Mouse (Mus musculus): ENCODE data around the gene Tpst1. TPM values are rescaled to one million over a fixed set of nuclear protein-coding genes. Genes with fewer than 3 reads are reported as not detected.

The Tpst1 gene
- total and polyA plus RNA-seq, 3 experiments: 31.7 to 32.3 TPM; not detected in 1

- Histone ChIP-seq H3K4me3 (ENCODE audit: control insufficient read depth in 1 of 2, insufficient read depth in 1 of 2, low read depth in 2 of 2, low read length in 2 of 2) (no peak overlapping the region), H3K9me3 (replicated peaks; ENCODE audit: insufficient read depth, low read length) (no peaks in the 10 kb centered on the region), H3K36me3 (ENCODE audit: control insufficient read depth in 1 of 2, insufficient read depth in 2 of 2, low read length in 2 of 2) (peaks cover 0 to 5% of the 10 kb centered on the region in 2 experiments), H3K4me1 (ENCODE audit: control insufficient read depth in 1 of 2, insufficient read depth in 2 of 2, low read length in 2 of 2) (peaks cover 0 to 11% of the 10 kb centered on the region in 2 experiments), H3K27me3 (ENCODE audit: control insufficient read depth in 1 of 2, insufficient read depth in 2 of 2, low read length in 2 of 2) (no peaks in the 10 kb centered on the region), H3K79me2 (ENCODE audit: control insufficient read depth, insufficient read depth, low read length, poor library complexity) (peaks cover 1% of the 10 kb centered on the region; the same call in 1 of the 2 replicates), H3K9ac (ENCODE audit: control insufficient read depth, low read depth, low read length, poor library complexity, severe bottlenecking) (no peak overlapping the region), H3K27ac (ENCODE audit: control insufficient read depth, low read depth, low read length) (no peak overlapping the region)
- TF ChIP-seq MXI1 (IDR thresholded peaks at IDR 0.05; ENCODE audit: low read depth, low read length) (no peak), NRF1 (IDR thresholded peaks at IDR 0.05; ENCODE audit: insufficient read depth, low read depth, low read length, poor library complexity, severe bottlenecking) (no peak), ETS1 (IDR thresholded peaks at IDR 0.05; ENCODE audit: low read depth, low read length) (no peak), BHLHE40 (IDR thresholded peaks at IDR 0.05; ENCODE audit: borderline replicate concordance, low read depth, low read length) (no peak), POLR2AphosphoS5 (IDR thresholded peaks at IDR 0.05; ENCODE audit: borderline replicate concordance, low read depth, low read length) (no peak), TCF12 (IDR thresholded peaks at IDR 0.05; ENCODE audit: low read depth, low read length) (no peak), HCFC1 (IDR thresholded peaks at IDR 0.05; ENCODE audit: low read depth, low read length) (no peak), ZMIZ1 (IDR thresholded peaks at IDR 0.05; ENCODE audit: low read depth, low read length) (no peak), GABPA (IDR thresholded peaks at IDR 0.05; ENCODE audit: low read depth, low read length) (no peak), MAZ (IDR thresholded peaks at IDR 0.05; ENCODE audit: low read depth, low read length) (no peak), RAD21 (IDR thresholded peaks at IDR 0.05; ENCODE audit: low read depth, low read length) (no peak), MAX (IDR thresholded peaks at IDR 0.05; ENCODE audit: low read length) (no peak), ZKSCAN1 (IDR thresholded peaks at IDR 0.05; ENCODE audit: low read depth, low read length) (no peak), TAL1 (IDR thresholded peaks at IDR 0.05; ENCODE audit: low read length) (no peak), ELF1 (IDR thresholded peaks at IDR 0.05; ENCODE audit: low read depth, low read length) (no peak), USF1 (IDR thresholded peaks at IDR 0.05; ENCODE audit: low read depth, low read length) (no peak), MEF2A (IDR thresholded peaks at IDR 0.05; ENCODE audit: extremely low read depth, insufficient replicate concordance, low read depth, low read length, poor library complexity, severe bottlenecking) (no peak), ZNF384 (IDR thresholded peaks at IDR 0.05; ENCODE audit: low read depth, low read length) (no peak), CHD2 (IDR thresholded peaks at IDR 0.05; ENCODE audit: low read length) (no peak)
- DNase-seq (ENCODE audit: low read depth, low spot score): no peak
These were observed 76.7 kb downstream of the Tpst1 start for GRCm38 (mm10) chr5:130149726-130150310.

DNA sequence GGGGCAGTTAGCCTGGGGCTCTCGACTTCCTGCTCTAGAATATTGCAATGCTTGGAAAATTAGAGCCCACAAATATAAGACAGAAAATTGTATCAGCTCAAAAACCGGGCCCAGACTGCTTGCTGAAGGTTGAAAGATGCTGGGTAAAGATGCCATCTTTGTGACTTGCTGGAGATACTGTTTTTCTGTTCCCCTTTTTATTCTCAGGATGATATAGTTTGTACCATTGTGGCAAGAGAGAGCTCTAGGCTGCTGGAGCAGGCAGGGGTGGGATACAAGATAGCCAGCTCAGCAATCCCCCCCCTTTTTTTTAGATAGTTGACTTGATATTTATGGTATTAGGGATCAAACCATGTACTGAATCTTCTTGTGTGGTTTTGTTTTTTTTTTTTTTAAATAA, 81.2 kb downstream of the Tpst1 start:
- no peak for DNase-seq (ENCODE audit: low read depth, low spot score)
- Histone ChIP-seq H3K27ac (ENCODE audit: control insufficient read depth, low read depth, low read length) (no peak overlapping the region), H3K9ac (ENCODE audit: control insufficient read depth, low read depth, low read length, poor library complexity, severe bottlenecking) (no peak overlapping the region), H3K9me3 (replicated peaks; ENCODE audit: insufficient read depth, low read length) (no peaks in the 10 kb centered on the region), H3K4me3 (ENCODE audit: control insufficient read depth in 1 of 2, insufficient read depth in 1 of 2, low read depth in 2 of 2, low read length in 2 of 2) (no peak overlapping the region), H3K27me3 (ENCODE audit: control insufficient read depth in 1 of 2, insufficient read depth in 2 of 2, low read length in 2 of 2) (no peaks in the 10 kb centered on the region), H3K36me3 (ENCODE audit: control insufficient read depth in 1 of 2, insufficient read depth in 2 of 2, low read length in 2 of 2) (no peaks in the 10 kb centered on the region; a peak in 2 of 4 replicates), H3K4me1 (ENCODE audit: control insufficient read depth in 1 of 2, insufficient read depth in 2 of 2, low read length in 2 of 2) (no peaks in the 10 kb centered on the region), H3K79me2 (ENCODE audit: control insufficient read depth, insufficient read depth, low read length, poor library complexity) (no peaks in the 10 kb centered on the region)
- no peak for TF ChIP-seq USF2 (IDR thresholded peaks at IDR 0.05; ENCODE audit: borderline replicate concordance in 1 of 2, insufficient read depth in 1 of 2, low read depth in 1 of 2, low read length in 2 of 2)

Data from MEL (cell line).